Mouse (Mus musculus): ENCODE results near the gene Nup210.
A peak's percentile ranks its signal among the peaks of the same experiment; 100 is the strongest.
"Not testable (repeated sequence)": the region's sequence is repeated elsewhere in the genome, so short reads cannot be mapped to it uniquely, and the experiment has no call there.

The Nup210 gene

DNA sequence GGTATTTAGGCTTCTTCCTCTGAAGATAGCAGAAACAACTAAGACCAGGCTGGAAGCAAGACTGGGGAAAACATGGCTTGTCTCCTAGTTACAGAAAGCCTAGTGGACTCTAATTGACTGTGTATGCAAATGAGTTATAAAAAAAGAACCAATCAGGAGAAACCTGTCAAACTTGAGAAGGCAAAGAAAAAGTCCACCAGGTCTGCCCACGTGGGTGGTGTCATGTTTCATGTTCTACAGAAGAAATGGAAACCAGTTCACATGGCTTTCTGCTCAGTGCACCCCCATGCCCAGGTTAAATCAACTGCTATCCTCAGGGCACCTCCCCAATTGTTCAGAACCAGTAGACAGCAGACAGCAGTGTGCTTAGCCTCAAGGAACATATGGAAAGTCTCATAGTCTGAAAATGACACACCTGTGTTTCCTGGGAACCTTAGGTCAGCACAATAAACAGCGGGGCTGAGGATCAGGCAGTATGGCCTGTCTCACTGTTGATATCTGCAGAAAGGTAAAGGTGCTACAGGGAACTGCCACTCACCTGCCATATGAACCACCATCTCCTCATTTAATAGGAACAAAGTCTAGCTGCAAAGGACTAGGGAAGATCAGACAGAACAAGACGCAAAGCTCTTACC is 11.7 kb downstream of the Nup210 start:
- DNase-seq (ENCODE audit: low spot score in 2 of 2), result no peak

DNA sequence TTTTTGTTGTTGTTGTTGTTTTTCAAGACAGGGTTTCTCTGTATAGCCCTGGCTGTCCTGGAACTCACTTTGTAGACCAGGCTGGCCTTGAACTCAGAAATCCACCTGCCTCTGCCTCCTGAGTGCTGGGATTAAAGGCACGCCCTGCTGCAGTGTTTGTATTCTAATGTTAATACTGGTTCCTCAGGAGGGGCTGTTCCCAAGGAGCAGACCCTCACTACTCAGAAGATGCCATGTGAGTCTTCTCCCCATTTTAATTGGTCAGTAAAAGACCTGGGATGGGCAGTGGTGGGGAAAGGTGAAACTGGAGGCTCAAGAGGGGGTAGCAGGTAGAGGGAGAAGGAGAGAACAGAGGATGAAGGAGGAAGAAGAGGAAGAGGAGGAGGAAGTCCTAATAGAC is 13.2 kb downstream of the Nup210 start:
- not testable (repeated sequence) for DNase-seq (ENCODE audit: low spot score in 2 of 2)

DNA sequence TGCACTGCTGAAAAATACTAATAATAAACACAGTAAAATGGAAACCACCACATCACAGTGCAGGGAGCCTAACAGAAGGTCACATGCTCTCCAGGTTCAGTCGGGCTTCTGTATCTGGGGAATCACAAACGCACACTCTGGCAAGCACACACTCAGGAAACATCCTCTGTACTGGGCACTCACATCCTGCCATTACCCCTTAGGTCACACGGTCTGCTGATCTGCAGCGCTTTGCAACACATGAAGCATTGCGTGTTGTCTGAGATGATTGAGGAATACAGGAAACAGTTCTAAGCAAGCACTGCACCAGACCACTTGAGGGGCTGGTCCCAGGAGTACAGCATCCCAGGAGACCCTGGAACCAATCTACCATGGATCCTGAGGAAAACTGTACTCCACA is 16.0 kb downstream of the Nup210 start:
- DNase-seq (ENCODE audit: low spot score in 2 of 2), result no peak

DNA sequence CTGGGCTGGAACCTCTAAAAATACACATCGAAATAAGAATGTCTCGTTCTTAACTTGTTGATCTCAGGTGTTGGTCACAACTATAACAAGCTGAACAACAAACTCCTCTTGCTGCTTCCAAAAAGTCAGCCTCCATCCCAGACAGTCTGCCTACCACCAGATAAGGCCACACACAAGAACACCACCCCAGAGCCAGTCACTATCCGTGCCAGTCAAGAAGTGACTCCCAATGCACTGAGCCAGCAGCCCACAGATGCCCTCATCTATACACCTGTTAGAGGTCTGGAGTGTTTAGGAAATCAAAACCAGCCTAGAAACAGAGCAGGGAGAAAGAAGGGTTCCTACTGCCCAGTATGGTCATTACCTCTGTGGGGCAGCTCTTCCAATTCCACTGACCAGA is 18.8 kb downstream of the Nup210 start:
- no peak for DNase-seq (ENCODE audit: low spot score in 2 of 2)

DNA sequence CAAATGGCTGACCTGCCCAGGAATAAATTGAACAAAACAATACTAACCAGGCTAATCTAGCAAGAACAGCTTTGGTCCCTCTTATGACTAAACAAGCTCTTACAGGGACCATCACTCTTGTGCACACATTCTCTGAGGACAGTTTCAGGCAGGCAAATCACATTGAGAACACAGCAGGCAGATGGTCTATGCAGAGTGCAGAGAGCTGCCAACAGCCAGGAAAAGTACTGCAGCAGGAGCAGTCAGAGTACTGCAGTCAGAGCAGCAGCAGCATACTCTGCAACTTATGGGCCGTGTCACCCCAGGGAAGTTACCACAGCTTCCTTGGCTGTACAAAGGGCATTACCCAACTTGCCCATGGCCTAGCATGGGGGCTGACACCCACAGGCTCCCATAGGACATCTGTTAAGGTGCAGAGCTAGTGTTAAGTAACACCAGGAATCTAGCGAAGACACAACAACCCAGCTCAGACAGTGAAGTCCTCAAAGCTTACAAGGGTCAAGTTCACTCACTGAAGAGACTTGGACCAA is 21.5 kb downstream of the Nup210 start:
- DNase-seq (ENCODE audit: low spot score in 2 of 2), result no peak

DNA sequence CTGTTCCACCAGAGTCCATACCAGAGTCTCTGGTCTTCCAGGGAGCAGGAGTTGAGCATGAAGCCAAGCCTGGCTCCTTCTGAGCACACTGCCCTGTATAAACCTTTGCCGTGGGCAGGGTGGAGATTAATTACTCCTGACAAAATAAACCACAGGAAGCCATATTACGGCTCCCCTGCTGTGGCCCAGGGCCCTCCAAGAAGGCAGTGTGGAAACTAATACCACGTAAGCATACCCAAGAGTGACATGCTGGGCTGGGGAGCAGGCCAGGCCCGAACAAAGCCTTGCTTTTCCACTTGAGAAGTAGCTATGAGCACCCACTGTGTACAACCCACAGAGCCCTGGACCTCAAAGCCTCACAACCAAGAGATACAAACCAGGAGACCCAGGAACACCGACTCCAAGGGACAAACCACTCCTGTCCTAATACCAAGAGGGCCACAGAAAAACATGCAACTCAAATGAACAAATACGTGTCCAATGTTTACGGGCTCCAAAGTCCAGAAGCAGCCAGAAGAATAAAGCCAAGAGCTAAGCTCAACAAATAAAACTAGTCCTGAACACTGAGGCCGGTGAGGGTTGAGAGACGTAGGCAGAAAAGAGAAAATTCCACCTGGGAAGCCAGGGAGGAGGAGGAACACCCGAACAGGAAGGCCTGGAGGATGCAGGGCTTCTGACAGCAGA is 24.3 kb downstream of the Nup210 start:
- DNase-seq (ENCODE audit: low spot score in 2 of 2), result no peak

DNA sequence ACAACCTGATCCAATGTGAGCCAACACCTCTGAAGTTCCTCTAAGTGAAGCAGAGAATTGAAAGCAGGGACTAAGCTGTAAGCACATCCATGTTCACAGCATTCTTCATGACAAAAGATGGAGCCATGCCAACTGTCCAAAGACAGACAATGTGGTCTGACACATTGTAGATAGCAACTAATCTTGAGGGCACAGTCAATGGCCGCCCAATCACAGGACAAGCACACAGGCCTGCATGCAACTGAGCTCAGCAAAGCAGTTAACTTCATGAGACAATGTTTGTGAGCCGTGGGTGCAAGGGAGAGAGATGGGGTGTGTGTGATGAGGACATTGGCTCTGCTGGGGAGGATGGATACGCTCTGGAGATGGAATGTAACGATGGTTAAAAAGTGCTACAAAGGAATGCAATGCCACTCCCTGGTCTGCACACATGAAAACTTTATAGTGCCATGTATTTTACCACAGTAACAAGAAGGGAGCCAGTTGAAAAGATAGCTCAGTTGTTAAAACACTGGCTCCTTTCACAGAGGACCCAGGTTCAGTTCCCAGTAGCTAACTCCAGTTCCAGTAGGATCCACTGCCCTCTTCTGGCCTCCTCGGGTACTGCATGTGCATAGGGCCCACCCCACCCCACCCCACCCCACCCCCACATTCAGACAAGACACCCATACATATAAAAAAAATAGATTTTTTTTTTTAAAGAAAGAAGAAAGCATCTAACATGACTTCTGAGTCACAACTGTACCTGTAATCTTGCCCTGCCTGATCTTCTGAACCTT is 31.3 kb downstream of the Nup210 start:
- peak in 1 of 2 experiments; percentile 56 for DNase-seq (ENCODE audit: low spot score in 2 of 2)

DNA sequence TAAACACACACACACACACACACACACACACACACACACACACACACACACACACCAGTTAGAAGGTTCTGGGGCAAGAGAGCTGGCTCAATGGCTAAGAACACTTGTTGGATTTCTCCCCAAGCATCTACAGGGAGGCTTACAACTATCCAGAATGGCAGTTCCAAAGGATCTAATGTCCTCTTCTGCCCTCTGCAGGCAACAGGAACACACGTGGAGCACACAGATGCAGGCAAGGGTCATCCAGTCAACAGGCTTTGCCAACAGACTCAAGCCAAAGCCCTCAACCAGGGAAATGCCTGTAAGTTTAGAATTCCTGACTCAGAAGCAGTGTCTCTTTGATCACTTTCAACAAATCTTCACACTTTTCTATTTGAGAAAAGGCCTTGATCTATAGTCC is 36.6 kb downstream of the Nup210 start:
- DNase-seq (ENCODE audit: low spot score in 2 of 2), result no peak

DNA sequence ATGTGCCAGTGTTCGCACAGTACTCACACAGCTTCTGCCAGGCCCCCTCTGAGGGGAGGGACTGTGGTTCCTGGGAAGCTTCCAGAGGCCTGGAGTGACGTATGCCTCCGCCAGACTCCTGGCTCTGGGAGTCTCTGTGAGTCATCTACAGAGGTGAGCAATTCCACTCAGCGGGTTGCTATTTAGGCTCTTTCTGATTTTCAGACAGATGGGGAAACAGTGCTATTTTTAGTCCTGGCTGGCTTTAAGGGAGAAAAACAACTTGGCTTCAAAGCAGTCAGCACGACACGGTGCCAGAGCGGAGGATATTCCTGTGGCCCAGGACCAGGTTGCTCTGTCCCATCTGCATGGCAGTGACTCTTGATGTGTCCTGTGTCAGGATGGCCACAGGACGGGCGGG is 40.4 kb downstream of the Nup210 start:
- no peak for DNase-seq (ENCODE audit: low spot score in 2 of 2)

DNA sequence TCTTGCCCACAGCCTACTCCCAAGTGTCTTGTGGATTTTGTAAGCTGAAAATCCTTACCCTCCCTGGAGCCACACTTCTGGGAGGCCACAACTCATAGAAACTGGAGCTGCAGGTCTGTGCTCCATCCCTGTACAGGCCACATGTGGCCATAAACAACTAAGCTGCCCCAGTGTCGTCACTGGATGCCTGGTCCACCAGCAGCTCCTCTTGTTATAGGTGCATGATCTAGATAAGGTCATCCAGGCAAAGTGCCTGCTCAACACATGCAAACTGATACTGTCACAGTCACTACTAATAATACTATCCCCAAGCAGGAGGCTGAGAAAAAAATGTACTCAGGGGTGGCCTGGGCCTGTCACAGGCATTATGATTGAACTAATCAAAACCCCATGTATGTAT is 48.1 kb downstream of the Nup210 start:
- no peak for DNase-seq (ENCODE audit: low spot score in 2 of 2)

DNA sequence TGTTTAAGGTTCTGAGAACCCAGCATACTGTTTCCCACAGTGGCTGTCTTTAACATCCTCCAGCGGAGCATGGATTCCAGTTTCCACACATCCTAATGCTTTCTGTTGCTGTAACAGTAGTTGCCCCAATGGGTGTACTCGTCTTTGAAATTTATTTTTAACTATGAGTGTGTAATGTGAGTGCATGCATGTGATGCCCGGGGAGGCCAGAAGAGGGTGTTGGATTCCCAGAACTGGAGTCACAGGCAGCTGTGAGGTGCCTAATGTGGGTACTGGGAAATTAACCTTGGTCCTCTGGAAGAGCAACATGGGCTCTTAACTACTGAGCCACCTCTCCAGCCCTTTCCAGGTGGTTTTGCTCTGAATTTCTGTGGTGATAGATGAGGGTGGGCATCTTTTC is 49.6 kb downstream of the Nup210 start:
- no peak for DNase-seq (ENCODE audit: low spot score in 2 of 2)

DNA sequence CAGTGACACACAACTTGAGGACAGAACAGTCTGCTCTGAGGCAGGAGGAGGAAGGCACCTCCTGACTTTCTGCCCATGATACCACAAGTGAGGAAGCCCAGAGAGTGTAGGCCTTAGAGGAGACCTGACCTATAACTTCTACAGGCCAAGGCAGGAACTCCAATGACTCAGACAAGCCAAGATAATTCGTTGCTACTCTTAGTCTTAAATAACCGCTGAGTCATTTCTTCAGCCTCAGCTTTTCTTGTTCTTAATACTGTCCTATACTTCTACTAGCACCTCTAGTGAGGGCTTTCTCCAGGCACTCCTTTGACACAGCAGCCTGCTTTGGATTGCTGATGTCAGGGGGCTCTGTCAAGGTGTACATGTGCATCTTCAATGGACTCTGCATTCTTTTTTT is 55.3 kb downstream of the Nup210 start:
- DNase-seq (ENCODE audit: low spot score in 2 of 2), result no peak

DNA sequence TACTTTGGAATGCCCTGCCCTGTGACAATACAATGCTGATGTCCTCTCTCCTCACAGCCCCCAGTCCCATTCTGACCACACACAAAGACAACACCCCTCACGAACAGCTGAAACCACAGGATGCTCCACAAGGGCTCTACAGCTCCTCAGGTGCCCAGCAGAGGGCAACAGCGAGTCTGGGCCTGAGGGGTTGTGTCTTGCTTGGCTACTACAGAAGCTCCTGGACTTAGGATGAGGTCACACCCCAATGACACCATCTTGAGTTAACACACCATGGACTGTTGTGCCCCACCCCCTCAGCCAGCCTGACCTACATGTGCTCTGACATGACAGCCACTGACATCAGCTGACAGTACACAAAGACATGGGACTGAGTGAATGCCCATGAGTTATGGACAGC is 56.9 kb downstream of the Nup210 start:
- DNase-seq (ENCODE audit: low spot score in 2 of 2), result peak; percentile 12 to 48

DNA sequence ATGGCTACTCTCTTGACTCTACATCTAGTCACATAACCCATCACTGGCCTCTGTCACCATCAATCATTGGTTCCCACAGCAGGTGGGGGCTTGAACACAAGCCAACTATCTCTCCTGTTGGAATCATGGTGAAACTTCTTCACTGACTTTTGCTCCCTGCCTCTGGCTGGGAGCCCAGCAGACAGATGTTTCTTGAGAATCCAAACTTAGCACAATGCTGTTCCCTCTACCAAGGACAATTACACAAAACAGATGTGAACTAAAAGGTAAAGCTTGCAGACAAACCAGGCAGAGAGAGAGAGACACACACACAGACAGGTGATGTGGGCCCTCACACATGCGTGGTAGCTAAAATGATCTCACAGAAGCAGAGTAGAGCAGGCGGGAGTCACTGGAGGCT is 58.6 kb downstream of the Nup210 start:
- no peak for DNase-seq (ENCODE audit: low spot score in 2 of 2)

DNA sequence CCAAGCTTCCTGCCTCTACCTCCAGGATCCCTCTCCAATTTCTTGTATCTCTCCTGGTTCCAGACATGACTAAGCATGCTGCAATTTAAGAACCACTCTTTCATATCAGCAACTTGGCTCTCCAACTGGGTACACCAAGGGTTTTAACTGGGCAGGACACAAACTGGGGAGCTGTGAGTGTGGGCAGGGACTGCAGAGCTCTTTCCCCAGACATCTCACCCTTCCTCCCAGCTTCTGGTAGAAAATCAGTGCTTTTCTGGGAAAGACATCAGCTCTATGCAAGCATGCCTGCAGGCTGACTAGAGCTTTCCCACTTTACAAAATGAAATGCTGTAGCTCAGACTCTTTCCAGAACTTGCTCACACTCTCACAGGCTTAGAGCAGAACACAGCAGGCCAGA is 60.3 kb downstream of the Nup210 start:
- DNase-seq (ENCODE audit: low spot score in 2 of 2), result no peak

DNA sequence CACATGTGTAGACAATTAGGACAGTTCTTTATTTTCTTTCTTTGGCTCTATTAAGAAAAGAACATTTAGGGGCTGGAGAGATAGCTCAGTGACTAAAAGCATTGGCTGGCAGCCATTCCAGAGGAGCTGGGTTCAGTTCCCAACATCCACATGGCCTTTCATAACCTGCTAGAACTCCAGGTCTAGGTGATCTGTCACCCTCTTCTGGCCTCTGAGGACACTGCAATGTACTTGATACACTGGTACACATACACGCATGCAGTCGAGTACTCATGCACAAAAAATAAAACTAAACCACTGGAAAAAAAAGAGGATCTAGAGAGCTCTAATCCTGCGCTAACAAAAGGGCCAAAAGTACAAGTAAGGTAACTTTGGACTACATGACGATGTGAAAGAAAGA is 64.1 kb downstream of the Nup210 start:
- DNase-seq (ENCODE audit: low spot score in 2 of 2), result no peak

DNA sequence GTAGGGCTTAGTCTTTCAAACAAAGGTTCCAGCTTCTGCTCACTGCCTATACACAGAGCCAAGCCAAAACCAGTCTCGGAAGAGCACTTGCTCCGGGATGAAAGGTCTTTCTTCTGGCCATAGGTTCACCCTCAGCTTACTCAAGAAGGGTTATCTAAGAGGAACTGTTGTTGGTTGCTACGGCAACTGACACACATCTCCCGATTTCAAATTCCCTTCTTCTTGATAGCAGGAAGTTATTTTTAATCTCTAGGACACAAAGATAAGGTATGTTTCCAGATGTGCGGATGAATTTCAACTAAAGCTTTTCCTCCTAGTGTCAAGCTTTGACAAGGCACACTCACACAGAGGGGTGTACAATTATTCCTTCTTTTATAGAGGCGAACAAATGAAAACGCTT is 68.6 kb downstream of the Nup210 start:
- no peak for DNase-seq (ENCODE audit: low spot score in 2 of 2)

DNA sequence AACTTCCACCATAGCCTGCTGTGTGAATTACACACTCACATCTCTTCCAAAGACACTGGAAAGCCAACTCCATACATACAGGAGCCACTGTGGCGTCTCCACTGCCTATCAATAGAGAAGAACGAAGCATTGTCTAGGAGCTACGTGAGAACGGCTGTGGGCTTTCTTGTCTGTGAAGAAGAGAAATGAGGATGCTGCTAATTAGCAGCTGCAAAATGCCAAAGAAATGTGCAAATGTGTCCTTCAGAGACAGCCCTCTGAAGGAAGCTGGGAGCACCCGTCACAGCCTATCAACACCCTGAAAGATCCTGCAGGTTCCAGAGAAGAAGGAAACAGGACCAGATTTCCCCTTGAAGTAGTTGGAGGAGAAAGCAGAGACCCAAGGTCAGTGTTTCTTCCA is 69.2 kb downstream of the Nup210 start:
- DNase-seq (ENCODE audit: low spot score in 2 of 2), result no peak

DNA sequence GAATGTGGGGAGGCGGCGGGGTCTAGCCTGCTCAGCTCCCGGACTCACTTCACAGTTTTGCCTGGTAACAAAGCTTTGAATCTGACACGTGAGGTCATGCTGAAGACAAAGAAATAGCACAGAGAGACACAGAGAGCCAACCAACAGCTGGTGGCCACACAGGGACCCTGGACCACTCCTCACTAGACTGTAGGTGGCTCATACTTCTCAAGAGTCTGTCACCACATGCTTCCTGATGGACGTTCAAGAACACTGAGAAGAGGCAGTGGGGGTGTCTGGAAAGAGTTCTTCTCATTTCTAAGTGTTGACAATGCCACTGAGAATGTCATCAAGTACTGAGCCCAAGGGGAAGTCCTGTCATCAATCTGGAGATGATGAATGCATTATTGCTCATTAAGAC is 70.4 kb downstream of the Nup210 start:
- DNase-seq (ENCODE audit: low spot score in 2 of 2), result no peak

DNA sequence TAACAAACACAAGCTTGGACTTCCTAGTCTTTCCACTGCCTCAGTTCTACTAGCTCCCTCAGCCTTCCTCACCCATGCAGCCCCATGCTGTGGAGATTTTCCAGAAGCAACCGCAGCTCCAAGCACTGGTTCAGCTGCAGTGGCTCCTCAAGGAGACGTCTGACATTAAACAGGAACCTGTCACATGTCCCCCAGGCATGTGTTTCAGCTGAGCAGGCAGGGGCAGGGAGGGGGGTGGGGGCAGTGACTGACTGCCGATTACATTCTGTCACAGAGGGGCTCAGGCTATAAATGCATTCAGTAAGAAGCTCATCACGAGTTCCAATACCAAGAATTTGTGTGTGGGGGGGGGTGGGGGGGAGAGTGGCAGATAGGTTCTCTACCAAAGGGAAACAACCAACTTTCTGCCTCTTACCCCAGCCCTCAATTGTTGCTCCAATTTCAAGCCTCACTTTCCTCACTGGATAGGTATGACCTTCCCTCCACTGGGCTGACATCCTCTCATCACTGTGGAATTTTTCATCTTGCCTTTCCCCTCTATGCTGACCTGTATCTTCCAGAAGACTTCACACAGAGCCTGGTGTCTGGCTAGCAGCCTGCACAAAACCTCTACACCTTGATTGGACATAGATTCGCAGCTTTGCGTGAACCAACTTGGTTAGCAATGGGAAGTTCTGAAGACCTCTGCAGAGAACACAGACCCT is 71.8 kb downstream of the Nup210 start:
- no peak for DNase-seq (ENCODE audit: low spot score in 2 of 2)

DNA sequence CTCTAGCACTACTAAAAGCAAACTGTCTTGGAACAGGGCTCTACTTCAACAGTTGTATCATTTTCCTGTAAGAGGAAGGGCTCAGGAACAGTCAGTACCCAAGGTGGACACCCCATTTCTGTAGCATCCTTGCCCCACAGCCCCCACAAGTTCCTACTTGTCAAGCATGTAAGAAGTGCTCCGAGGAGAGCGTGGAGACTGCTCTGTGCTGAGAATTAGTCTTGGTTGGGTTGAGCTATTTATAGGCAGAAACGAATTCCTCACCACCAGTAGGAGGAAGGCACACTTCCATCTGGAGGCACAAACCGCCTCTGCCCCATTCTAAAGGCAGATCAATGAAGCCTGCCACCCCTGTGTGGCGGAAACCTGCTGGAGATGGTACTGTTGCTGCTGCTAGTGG is 75.3 kb downstream of the Nup210 start:
- DNase-seq (ENCODE audit: low spot score in 2 of 2), result no peak

DNA sequence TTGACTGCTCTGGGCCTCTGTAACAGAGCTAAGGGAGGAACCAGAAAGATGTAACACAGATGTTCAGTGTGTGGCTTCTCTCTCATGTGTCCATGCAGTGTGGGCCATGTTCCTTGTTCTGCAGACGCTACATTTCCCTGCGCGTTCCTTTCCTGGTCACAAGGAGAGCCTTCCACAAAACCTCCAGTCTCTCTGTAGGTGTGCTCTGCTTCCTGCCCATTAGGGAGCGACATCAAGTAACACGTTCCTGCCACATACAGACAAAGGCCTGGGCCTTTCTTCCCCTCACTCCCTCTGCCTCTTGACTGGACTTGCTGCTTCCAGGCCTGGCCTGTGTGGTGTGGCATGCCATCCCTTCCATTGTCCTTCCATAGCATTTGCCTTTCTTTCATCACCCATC is 88.4 kb downstream of the Nup210 start:
- no peak for DNase-seq (ENCODE audit: low spot score in 2 of 2)
